Mouse (Mus musculus) neutrophil, adult 5-6 weeks (primary cell): ENCODE measurements at regions not wholly inside any gene's neighbourhood (a gene's known extent, or its start where the extent isn't known, plus 50 kb on each side); places are given as distances from the start of the nearest gene placed in this dataset.
A peak's percentile ranks its signal among the peaks of the same experiment; 100 is the strongest.

Experiments
- ATAC-seq: fragments of 151-379, 151-347 bp; 2 replicates; pipeline ENCODE4 v1.8.0; 2017; ENCODE audit warnings: mild to moderate bottlenecking, moderate TSS enrichment; ENCODE audit not compliant: insufficient number of reproducible peaks, poor library complexity, low FRiP score, severe bottlenecking; ENCODE audit errors: extremely low read depth

GRCm38 (mm10) chr4:107736866-107737265 lies 52.8 kb upstream of the Dmrtb1 start:
- ATAC-seq, result no peak

DNA sequence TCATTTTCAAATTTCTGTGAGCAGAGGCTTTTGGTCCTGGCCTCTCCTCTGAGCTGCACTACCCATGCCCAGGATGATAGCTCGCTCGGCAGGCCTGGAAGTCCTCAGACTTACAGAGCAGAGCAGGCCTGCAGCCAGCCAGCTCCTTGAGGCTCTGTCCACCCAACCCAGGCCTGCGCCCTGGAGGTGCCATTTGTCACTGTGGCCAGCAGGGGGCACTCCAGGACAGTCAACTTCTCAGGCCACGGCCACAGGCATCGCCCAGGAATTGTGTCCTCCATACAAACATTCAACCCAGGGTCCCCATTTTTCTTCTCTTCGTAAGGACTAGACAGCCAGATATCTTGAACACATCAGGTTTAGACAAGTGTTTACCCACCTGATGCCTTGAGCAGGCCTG lies 53.9 kb upstream of the Dmrtb1 start:
- ATAC-seq, result peak; percentile 85

DNA sequence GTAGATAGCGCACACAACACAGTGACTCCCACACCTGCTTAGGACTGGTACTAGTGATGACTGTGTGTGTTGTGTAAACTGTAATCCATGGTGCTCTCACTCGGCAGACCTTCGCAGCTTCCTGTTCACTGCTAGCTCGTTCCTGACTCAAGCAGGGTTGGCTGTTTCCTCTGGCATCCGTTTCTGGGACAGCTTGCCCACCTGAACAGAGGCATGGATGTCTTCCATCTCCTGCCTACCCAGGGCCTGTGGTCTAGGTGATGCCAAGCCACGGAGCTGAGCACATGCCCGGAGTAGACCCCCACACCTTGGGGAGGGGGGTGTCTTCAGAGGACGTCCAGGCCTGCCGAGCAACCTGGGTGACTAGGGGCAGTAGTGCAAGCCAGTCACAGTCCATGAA lies 54.7 kb upstream of the Dmrtb1 start:
- ATAC-seq, result no peak

DNA sequence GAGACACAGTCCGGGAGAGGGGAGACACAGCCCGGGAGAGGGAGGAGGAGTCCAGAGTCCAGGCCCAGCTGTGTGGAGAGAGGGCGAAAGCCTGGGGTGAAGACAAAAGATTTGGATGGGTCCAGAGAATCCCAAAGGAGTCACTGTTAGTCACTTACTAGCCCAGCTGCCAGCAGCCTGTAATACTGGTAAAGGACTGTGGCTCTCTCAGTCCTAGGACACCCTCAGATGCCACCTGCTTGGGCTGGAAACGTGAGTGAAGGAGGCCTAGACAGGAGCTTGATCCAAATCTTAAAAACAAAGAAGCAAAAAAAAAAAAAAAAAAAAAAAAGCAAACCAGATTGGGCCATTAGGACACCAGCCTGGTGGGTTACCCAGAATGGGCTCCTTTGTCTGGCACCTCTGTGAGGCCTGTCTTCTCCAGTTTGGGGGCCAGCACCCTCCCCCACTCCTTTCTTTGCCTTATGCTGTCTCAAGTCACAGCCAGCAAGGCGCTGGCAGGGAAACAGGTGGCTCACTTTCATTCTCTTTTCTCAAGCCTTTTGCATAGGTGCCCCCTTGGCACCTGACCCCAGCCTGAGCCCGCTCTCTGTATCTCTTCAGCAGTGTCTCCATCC lies 55.9 kb upstream of the Dmrtb1 start:
- ATAC-seq, result no peak

- no peak for ATAC-seq
Measured at GRCm38 (mm10) chr4:107743646-107744045, 58.4 kb upstream of the Lrp8 start.

- ATAC-seq, result no peak
Measured at GRCm38 (mm10) chr4:107746366-107746765, 55.7 kb upstream of the Lrp8 start.

DNA sequence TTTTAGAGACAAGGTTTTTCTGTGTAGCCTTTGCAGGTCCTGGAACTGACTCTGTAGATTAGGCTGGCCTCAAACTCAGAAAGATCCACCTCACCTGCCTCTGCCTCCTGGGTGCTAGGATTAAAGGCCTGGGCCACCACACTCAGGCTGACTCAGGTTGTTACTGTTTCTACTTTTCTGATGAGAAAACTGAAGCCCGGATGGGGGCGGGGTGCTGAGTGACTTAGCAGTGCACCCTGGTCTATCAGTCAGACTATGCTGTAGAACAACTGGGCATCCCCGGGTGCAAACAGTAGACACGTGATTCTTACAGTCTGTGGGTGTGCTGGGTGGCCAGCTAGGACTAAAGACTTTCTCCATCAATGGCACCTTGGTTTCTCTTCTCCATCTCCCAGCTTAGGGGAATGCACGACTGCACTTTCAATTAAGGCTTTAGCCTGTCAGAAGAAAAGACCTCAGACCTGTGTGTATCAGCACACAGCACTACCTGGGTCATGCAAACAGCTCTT lies 55.1 kb upstream of the Lrp8 start:
- ATAC-seq, result no peak

GRCm38 (mm10) chr4:107747454-107747853 lies 54.6 kb upstream of the Lrp8 start:
- no peak; the same call in 1 of the 2 replicates for ATAC-seq

DNA sequence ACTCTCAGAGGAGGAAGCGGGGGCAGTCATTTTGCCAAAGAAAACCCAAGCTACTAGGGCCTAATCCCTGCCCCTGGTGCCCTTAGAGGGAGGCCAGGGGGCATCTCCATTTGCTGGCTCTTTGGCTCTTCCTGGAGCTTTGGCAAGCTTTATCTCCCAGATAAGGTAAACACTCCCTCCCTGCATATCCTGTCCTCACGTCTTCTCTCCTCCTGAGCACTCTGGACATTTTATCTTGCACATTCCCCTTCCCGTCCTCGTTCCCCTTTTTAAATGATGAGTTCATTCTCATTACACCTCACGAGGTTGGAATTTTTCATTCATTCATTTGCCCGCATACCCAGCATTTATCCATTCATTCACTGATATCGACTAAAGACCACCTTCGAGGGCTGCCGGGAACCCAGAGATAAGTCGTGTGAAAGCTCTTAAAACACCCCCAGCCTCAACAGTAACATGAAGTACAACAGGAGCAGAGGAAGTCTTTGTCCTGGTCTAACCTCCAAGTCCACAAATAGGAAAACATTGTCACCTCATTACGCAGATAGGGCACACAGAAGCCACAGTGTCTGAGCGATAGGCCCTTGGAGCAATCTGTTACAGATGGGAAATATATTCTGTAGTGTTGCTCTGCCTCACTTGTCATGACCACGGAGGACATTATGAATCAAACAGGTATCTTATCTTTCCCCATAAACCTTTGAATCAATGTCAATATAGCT lies 54.0 kb upstream of the Lrp8 start:
- ATAC-seq, result no peak

DNA sequence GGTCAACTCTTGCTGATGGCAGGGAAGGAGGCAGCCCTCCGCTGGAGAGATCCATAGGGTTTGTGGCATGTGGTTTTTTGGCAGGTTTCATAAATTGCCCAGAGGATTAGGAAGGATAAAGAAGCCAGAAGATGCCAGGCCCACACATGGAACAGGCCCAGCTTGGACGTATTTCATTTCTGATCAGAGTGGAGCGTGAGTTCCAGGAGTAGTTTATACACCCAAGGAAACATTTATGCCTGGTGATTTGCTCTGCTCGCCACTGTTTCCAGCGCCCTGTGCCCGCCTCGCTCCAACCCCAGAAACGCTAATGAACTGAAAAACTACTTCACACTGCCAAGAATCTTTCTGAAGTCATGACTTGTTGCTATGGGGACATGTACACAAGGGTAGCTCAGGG lies 53.0 kb upstream of the Lrp8 start:
- no peak for ATAC-seq

GRCm38 (mm10) chr4:107750017-107750416 lies 52.0 kb upstream of the Lrp8 start:
- no peak for ATAC-seq
